Mouse (Mus musculus): ENCODE measurements at regions not wholly inside any gene's neighbourhood (a gene's known extent, or its start where the extent isn't known, plus 50 kb on each side); places are given as distances from the start of the nearest gene placed in this dataset.

GRCm38 (mm10) chr6:117563159-117563558 lies 277.8 kb upstream of the Zfp637 start:
- Histone ChIP-seq H3K4me1 (replicated peaks) (no peaks in the 10 kb centered on the region), H3K9ac (no peak overlapping the region), H3K9me3 (replicated peaks) (no peaks in the 10 kb centered on the region), H3K27me3 (no peaks in the 10 kb centered on the region), H3K27ac (no peak overlapping the region), H3K4me3 (replicated peaks) (no peak overlapping the region), H3K36me3 (no peaks in the 10 kb centered on the region), H3K4me2 (no peak overlapping the region)
- DNase-seq (no peak), ATAC-seq (ENCODE audit: low read depth) (no peak)
- 75% methylated on average over 6 of the region's 6 CpGs for WGBS (ENCODE audit: insufficient replicate concordance)

DNA sequence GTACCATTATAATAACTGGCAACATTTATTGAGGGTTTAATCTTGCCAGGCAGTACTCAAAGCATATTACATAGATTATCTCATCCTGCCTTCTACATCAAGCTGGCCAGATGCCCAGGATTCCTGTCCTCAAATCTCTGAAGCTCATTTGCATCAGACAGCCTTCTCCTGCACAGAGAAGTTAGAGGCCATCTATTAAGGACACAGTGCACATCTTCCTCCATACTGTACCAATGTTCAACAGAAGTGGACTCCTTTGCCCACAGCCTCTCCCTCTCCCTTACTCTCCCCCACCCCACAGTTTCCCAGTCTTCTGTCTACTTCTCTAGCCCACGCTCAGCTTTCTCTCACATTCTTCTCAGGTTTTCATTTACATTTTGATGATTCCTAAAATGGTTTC lies 277.3 kb upstream of the Zfp637 start:
- Histone ChIP-seq H3K4me1 (replicated peaks) (no peaks in the 10 kb centered on the region), H3K9me3 (replicated peaks) (no peaks in the 10 kb centered on the region), H3K36me3 (no peaks in the 10 kb centered on the region), H3K27ac (no peak overlapping the region), H3K4me2 (no peak overlapping the region), H3K4me3 (replicated peaks) (no peak overlapping the region), H3K9ac (no peak overlapping the region), H3K27me3 (no peaks in the 10 kb centered on the region)
- WGBS (ENCODE audit: insufficient replicate concordance), result 63% methylated on average over 1 of the region's 1 CpGs
- DNase-seq, result no peak
- ATAC-seq (ENCODE audit: low read depth), result no peak

DNA sequence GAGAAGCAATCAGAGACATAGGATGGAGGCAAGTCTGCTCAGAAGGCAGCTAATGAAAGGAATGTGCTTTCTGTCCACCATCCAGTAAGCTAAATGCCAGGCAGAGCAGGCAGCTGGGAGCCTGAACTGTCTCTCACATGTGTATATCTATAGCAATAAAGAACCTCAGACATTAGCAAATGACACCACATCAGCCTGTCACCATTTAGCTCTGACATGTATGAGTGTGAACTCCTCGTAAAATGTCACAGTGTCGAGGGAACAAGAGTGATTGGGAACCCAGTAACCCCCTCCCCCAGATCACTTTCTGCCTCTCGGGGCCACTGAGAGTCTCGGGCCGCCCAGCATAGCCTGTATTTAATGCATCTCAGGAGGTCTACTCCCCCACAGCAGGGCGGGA lies 274.2 kb upstream of the Zfp637 start:
- no peaks in the 10 kb centered on the region for H3K9me3 ChIP-seq (replicated peaks)
- no peaks in the 10 kb centered on the region for H3K4me1 ChIP-seq (replicated peaks)
- H3K36me3 ChIP-seq, result no peaks in the 10 kb centered on the region
- H3K4me2 ChIP-seq, result no peak overlapping the region
- ATAC-seq (ENCODE audit: low read depth), result no peak
- no peak overlapping the region for H3K27ac ChIP-seq
- no peak for DNase-seq
- no peak overlapping the region for H3K9ac ChIP-seq
- 65% methylated on average over 6 of the region's 6 CpGs for WGBS (ENCODE audit: insufficient replicate concordance)
- H3K4me3 ChIP-seq (replicated peaks), result no peak overlapping the region
- H3K27me3 ChIP-seq, result no peaks in the 10 kb centered on the region

GRCm38 (mm10) chr6:117567691-117568090 lies 273.3 kb upstream of the Zfp637 start:
- no peak overlapping the region for H3K9ac ChIP-seq
- 37% methylated on average over 5 of the region's 5 CpGs for WGBS (ENCODE audit: insufficient replicate concordance)
- no peak overlapping the region for H3K4me2 ChIP-seq
- no peak overlapping the region for H3K4me3 ChIP-seq (replicated peaks)
- no peak overlapping the region for H3K27ac ChIP-seq
- DNase-seq (no peak), ATAC-seq (ENCODE audit: low read depth) (no peak)
- no peaks in the 10 kb centered on the region for H3K27me3 ChIP-seq
- H3K4me1 ChIP-seq (replicated peaks), result no peaks in the 10 kb centered on the region
- H3K9me3 ChIP-seq (replicated peaks), result no peaks in the 10 kb centered on the region
- no peaks in the 10 kb centered on the region for H3K36me3 ChIP-seq

DNA sequence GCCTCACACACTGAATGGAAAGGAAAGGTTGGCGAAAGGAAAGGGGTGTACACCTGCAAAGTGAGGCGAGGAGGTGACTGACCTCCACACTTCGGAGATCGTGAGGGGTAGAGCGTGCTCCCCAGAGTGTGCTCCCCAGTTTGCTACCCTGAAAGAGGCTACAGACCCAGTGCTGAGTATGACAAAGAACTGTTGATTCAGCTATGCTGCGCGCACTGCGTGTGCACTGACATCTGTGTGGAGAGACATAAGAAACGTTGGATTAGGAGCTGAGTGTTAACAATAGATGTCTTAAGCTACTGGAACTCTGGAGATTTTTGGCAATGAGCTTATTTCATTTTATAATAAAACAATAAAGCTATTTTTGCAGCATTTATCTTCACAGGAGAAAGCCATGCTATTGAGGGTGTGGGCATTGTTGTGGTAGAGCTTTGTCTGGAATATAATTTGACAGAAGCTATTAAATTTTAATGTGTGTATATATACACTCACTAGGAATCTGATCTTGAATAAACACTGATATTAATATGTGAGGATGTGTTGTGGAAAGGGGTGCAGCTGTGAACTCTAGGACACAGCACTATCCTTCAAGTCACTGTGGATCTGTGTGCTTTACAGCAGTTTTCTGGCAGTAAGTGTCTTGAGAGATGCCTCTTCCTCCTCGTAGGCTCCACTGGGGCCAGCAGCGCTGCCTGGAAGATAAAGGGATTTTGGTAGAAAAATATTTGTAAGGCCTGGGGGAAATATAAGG lies 271.2 kb upstream of the Zfp637 start:
- no peak overlapping the region for H3K4me2 ChIP-seq
- H3K4me3 ChIP-seq (replicated peaks), result no peak overlapping the region
- ATAC-seq (ENCODE audit: low read depth) (no peak), DNase-seq (no peak)
- no peak overlapping the region for H3K9ac ChIP-seq
- WGBS (ENCODE audit: insufficient replicate concordance), result 75% methylated on average over 11 of the region's 11 CpGs
- H3K27ac ChIP-seq, result no peak overlapping the region
- H3K9me3 ChIP-seq (replicated peaks), result no peaks in the 10 kb centered on the region
- H3K36me3 ChIP-seq, result no peaks in the 10 kb centered on the region
- no peaks in the 10 kb centered on the region for H3K4me1 ChIP-seq (replicated peaks)
- H3K27me3 ChIP-seq, result no peaks in the 10 kb centered on the region

- Histone ChIP-seq H3K4me1 (replicated peaks) (no peaks in the 10 kb centered on the region), H3K4me3 (replicated peaks) (no peak overlapping the region), H3K9ac (no peak overlapping the region), H3K36me3 (no peaks in the 10 kb centered on the region), H3K27me3 (no peaks in the 10 kb centered on the region), H3K4me2 (no peak overlapping the region), H3K9me3 (replicated peaks) (no peaks in the 10 kb centered on the region), H3K27ac (no peak overlapping the region)
- DNase-seq (no peak), ATAC-seq (ENCODE audit: low read depth) (no peak)
- WGBS (ENCODE audit: insufficient replicate concordance), result 47% methylated on average over 7 of the region's 7 CpGs
These were observed 270.6 kb upstream of the Zfp637 start for GRCm38 (mm10) chr6:117570346-117570745.

GRCm38 (mm10) chr6:117570791-117571190 lies 270.2 kb upstream of the Zfp637 start:
- Histone ChIP-seq H3K4me1 (replicated peaks) (no peaks in the 10 kb centered on the region), H3K9ac (no peak overlapping the region), H3K36me3 (no peaks in the 10 kb centered on the region), H3K27ac (no peak overlapping the region), H3K9me3 (replicated peaks) (no peaks in the 10 kb centered on the region), H3K4me3 (replicated peaks) (no peak overlapping the region), H3K27me3 (no peaks in the 10 kb centered on the region), H3K4me2 (no peak overlapping the region)
- DNase-seq (no peak), ATAC-seq (ENCODE audit: low read depth) (no peak)
- 70% methylated on average over 4 of the region's 4 CpGs for WGBS (ENCODE audit: insufficient replicate concordance)

- DNase-seq (no peak), ATAC-seq (ENCODE audit: low read depth) (no peak)
- Histone ChIP-seq H3K27ac (no peak overlapping the region), H3K4me1 (replicated peaks) (no peaks in the 10 kb centered on the region), H3K27me3 (no peaks in the 10 kb centered on the region), H3K9ac (no peak overlapping the region), H3K4me2 (no peak overlapping the region), H3K9me3 (replicated peaks) (no peaks in the 10 kb centered on the region), H3K4me3 (replicated peaks) (no peak overlapping the region), H3K36me3 (no peaks in the 10 kb centered on the region)
- 74% methylated on average over 14 of the region's 14 CpGs for WGBS (ENCODE audit: insufficient replicate concordance)
These were observed 269.0 kb upstream of the Zfp637 start for GRCm38 (mm10) chr6:117572006-117572405.

DNA sequence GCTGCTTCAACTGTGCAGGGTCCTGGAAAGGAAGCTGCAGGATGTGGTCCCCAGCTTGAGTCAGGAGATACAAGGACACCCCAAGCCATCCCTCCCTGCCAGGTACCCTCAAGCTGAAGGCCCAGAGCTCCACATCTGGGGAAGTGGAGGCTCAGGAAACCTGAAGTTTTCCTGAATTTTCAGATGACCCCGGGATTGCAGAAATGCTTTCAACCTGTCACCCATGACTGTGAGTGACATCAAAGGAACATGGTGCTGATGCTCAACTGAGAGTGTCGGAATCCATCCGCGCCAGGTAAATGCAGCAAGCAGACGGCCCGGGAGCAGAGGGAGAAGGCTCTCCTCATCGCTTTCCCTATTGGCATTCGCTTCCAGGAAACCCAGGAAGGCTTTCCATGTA lies 267.6 kb upstream of the Zfp637 start:
- H3K9me3 ChIP-seq (replicated peaks), result no peaks in the 10 kb centered on the region
- WGBS (ENCODE audit: insufficient replicate concordance), result 66% methylated on average over 8 of the region's 8 CpGs
- ATAC-seq (ENCODE audit: low read depth) (no peak), DNase-seq (no peak)
- no peaks in the 10 kb centered on the region for H3K4me1 ChIP-seq (replicated peaks)
- H3K4me2 ChIP-seq, result no peak overlapping the region
- no peaks in the 10 kb centered on the region for H3K36me3 ChIP-seq
- H3K27me3 ChIP-seq, result no peaks in the 10 kb centered on the region
- H3K4me3 ChIP-seq (replicated peaks), result no peak overlapping the region
- no peak overlapping the region for H3K9ac ChIP-seq
- H3K27ac ChIP-seq, result no peak overlapping the region

DNA sequence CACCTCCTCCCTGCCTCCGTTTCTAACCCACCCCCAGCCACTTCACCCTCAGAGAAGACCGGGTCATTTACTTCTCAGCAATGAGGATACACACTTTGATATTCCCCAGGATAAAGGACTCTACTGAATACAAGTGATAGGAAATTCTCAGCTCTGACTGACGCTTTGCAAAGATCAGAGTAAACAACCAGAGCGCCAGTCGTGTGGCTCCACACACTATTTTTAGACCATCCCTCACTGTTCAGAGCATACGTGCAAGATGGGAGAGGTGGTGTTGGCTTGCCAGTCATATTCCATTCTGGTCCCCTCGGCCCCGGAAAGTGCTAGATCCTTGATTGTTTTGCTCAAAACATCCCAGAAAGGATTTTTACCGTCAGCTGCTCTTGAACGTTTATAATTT lies 266.8 kb upstream of the Zfp637 start:
- Histone ChIP-seq H3K36me3 (no peaks in the 10 kb centered on the region), H3K4me1 (replicated peaks) (no peaks in the 10 kb centered on the region), H3K27ac (no peak overlapping the region), H3K9me3 (replicated peaks) (no peaks in the 10 kb centered on the region), H3K4me3 (replicated peaks) (no peak overlapping the region), H3K9ac (no peak overlapping the region), H3K27me3 (no peaks in the 10 kb centered on the region), H3K4me2 (no peak overlapping the region)
- DNase-seq, result no peak
- no peak for ATAC-seq (ENCODE audit: low read depth)
- 50% methylated on average over 10 of the region's 10 CpGs for WGBS (ENCODE audit: insufficient replicate concordance)

DNA sequence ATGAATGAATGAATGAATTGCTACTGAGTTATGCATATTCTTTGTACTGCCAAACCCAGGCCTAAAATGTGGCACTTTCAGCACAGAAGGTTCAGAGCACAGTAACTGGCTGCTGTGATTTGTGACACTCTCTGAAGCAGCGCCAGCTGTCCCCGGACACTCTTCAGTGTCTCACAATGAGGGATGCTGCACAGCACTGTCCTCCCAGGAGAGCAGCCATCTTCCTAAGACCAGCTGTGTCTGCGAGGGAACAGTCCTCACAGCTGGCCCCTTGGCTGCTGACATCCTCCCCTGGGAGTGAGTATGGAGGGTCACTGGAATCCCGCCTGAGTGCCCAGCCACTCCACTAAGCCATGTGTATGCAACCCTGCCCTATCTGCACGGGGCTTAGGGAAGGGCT lies 265.9 kb upstream of the Zfp637 start:
- WGBS (ENCODE audit: insufficient replicate concordance), result 66% methylated on average over 5 of the region's 5 CpGs

DNA sequence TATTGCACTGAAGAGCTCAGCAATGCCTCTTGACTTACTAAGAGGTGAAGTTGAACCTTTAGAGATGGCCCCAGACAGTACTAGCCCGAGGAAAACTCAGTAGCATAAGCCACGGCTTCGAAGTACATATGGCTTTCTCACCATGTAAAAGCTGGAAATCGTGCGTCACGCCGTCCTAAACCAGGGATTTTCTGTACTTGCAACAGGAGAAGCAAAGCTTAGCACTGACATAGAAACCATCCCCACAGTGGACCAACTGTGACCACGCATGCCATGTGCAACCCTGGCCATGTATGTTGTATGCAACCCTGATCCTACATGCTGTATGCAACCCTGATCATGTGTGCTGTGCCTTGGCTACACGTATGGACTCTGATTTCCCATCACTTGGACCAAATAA lies 265.0 kb upstream of the Zfp637 start:
- Histone ChIP-seq H3K27me3 (no peaks in the 10 kb centered on the region), H3K4me3 (replicated peaks) (no peak overlapping the region), H3K9me3 (replicated peaks) (no peaks in the 10 kb centered on the region), H3K4me1 (replicated peaks) (no peaks in the 10 kb centered on the region), H3K36me3 (no peaks in the 10 kb centered on the region), H3K27ac (no peak overlapping the region), H3K4me2 (no peak overlapping the region), H3K9ac (no peak overlapping the region)
- DNase-seq (no peak), ATAC-seq (ENCODE audit: low read depth) (no peak)
- WGBS (ENCODE audit: insufficient replicate concordance), result 75% methylated on average over 9 of the region's 9 CpGs

More for the DNA sequence above, 265.9 kb upstream of the Zfp637 start:
- Histone ChIP-seq H3K27ac (no peak overlapping the region), H3K4me1 (replicated peaks) (no peaks in the 10 kb centered on the region), H3K27me3 (no peaks in the 10 kb centered on the region), H3K9me3 (replicated peaks) (no peaks in the 10 kb centered on the region), H3K4me3 (replicated peaks) (no peak overlapping the region), H3K9ac (no peak overlapping the region), H3K4me2 (no peak overlapping the region), H3K36me3 (no peaks in the 10 kb centered on the region)
- DNase-seq, result no peak
- no peak for ATAC-seq (ENCODE audit: low read depth)

Data from liver, embryonic 13.5 days (tissue).